Mouse (Mus musculus) embryonic facial prominence, embryonic 12.5 days (tissue): ENCODE data around the gene Pfkfb4. TPM values are rescaled to one million over a fixed set of nuclear protein-coding genes. Genes with fewer than 3 reads are reported as not detected.

Source experiments
- ATAC-seq: fragments of 200-750 bp; cut with Nextera tagmentation; 2 replicates; pipeline ENCODE4 v1.8.0; 2017; ENCODE audit not compliant: insufficient number of reproducible peaks, insufficient read depth, low FRiP score, low TSS enrichment
- H3K27ac ChIP-seq: fragments of 300-500 bp; sonication (generic); 2 replicates; pipeline ENCODE4 v1.5.1; 2016; ENCODE audit warnings: mild to moderate bottlenecking
- H3K27me3 ChIP-seq: fragments of 300-500 bp; sonication (generic); 2 replicates; pipeline ENCODE4 v1.6.1; 2016; ENCODE audit warnings: mild to moderate bottlenecking, moderate library complexity
- H3K36me3 ChIP-seq: fragments of 300-500 bp; sonication (generic); 2 replicates; pipeline ENCODE4 v1.6.1; 2016; ENCODE audit warnings: mild to moderate bottlenecking
- H3K4me1 ChIP-seq: fragments of 300-500 bp; sonication (generic); 2 replicates; pipeline ENCODE4 v1.6.1; 2016
- H3K4me2 ChIP-seq: fragments of 300-500 bp; sonication (generic); replicated peaks from 2 replicates; pipeline ENCODE4 v1.6.1; 2016; ENCODE audit warnings: mild to moderate bottlenecking, moderate library complexity
- H3K4me3 ChIP-seq: fragments of 300-500 bp; sonication (generic); 2 replicates; pipeline ENCODE4 v1.5.1; 2016; ENCODE audit warnings: mild to moderate bottlenecking
- H3K9ac ChIP-seq: fragments of 300-500 bp; sonication (generic); 2 replicates; pipeline ENCODE4 v1.6.1; 2016; ENCODE audit warnings: mild to moderate bottlenecking, moderate library complexity
- H3K9me3 ChIP-seq: fragments of 300-500 bp; sonication (generic); 2 replicates; pipeline ENCODE4 v1.6.1; 2016; ENCODE audit warnings: mild to moderate bottlenecking, moderate library complexity
- WGBS: fragments of 180-500 bp; shearing (Covaris S2); methylation state at CpG from one replicate; pipeline ENCODE4 v1.1.7; 2016; 5-methylcytosine and 5-hydroxymethylcytosine counted together
- polyA plus RNA-seq: library from polyadenylated mRNA; unstranded; fragments of >200 nt; fragmentation: Nextera tagmentation; extraction: Ambion mirVana; gene quantifications from 2 replicates; pipeline ENCODE4 v1.2.1, GENCODE M21; 2016

Gene Pfkfb4
- polyA plus RNA-seq, 1 experiment from 2014 or later, result 16.5 TPM

DNA sequence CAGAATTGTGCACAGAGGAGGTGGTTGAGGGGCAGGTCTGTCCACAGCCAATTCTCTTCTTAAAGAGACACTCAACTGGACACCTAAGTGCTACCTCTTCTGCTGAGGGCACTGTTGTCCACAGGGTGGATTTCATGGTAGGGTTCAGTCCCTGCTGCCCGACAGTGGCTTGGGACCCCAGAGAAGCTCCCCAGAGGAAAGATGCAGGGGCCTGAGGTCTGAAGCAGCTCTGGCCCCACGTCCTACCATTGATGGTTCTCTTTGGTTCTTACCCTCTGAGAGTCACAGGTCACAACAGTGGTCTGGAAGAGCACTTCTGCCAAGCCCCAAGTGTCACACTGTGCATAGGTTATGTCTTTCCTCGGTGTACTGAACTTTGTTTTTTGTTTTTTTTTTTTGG lies 61.8 kb downstream of the Pfkfb4 start:
- Histone ChIP-seq H3K27me3 (no peaks in the 10 kb centered on the region), H3K27ac (no peak overlapping the region), H3K36me3 (peaks cover 43% of the 10 kb centered on the region), H3K4me1 (peaks cover 12% of the 10 kb centered on the region), H3K9me3 (no peaks in the 10 kb centered on the region), H3K9ac (no peak overlapping the region), H3K4me2 (no peak overlapping the region), H3K4me3 (no peak overlapping the region)
- ATAC-seq, result no peak
- WGBS, result 77% methylated on average over 3 of the region's 3 CpGs

DNA sequence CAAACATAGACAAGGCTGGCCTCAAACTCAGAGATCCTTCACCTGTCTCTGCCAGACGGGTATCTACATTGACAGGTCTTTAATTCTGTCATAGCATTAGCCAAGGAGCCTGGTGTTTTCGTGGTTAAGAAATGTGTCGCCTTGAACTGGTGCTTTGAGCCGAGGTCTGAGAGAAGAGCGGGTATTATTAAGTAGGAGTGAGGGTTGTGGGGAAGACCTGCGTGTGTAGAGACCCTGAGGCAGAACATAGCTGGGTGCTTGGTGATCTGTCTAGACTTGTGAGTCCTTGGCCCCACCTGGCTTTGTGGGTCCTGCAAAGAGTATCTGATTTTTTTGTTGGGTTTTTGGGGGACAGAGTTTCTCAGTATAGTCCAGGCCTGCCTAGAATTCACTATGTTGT lies 62.3 kb downstream of the Pfkfb4 start:
- Histone ChIP-seq H3K9ac (no peak overlapping the region), H3K27ac (peak overlapping the region; percentile 36; the same call in 1 of the 2 replicates), H3K4me1 (peaks cover 16% of the 10 kb centered on the region), H3K4me2 (no peak overlapping the region), H3K27me3 (no peaks in the 10 kb centered on the region), H3K4me3 (no peak overlapping the region), H3K9me3 (no peaks in the 10 kb centered on the region), H3K36me3 (peaks cover 45% of the 10 kb centered on the region)
- 70% methylated on average over 6 of the region's 6 CpGs for WGBS
- ATAC-seq, result no peak

GRCm38 (mm10) chr9:109054712-109055111 lies 63.1 kb downstream of the Pfkfb4 start:
- peak overlapping the region; percentile 22 for H3K4me3 ChIP-seq
- peaks cover 22% of the 10 kb centered on the region for H3K4me1 ChIP-seq
- ATAC-seq, result peak; percentile 62
- H3K9me3 ChIP-seq, result no peaks in the 10 kb centered on the region
- peak overlapping the region; percentile 42 for H3K4me2 ChIP-seq
- WGBS, result 8% methylated on average over 6 of the region's 7 CpGs
- peak overlapping the region; percentile 36; the same call in 1 of the 2 replicates for H3K9ac ChIP-seq
- H3K36me3 ChIP-seq, result peaks cover 45% of the 10 kb centered on the region
- H3K27ac ChIP-seq, result peak overlapping the region; percentile 84
- H3K27me3 ChIP-seq, result no peaks in the 10 kb centered on the region

DNA sequence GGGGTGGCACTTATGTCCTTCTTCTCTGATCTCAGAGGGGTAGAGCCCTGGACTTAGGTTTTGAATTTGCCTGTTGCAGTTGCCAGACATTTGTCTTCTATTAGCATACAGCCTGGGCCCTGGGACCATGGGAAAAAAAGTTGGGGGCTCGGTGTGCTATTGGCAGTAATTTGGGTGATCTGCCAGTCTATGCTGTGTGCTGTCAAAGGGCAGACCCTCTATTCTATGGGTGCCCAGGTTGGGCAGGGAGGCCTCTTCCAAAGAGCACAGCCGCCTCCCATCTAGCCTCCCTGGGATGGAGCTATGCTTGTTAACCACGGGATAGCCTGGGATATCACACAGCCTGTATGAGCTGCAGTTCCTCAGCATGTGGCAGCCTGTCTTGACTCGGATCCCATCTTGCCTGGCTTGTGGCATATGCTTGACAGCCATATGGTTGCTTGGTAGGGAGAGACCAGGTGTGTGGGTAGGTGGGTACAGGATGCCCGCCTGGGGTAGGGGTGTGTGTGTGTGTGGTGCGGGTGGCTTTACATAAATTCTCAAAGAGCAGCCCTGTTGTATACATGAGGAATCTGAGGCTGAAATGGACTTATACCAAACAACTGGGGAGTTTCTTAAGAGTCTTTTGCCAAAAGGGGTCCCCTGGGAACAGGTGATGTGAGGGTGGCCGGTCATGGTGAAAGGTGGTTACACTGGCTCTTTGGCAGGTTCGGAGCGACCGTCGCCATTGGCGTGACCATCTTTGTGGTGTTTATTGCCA lies 63.9 kb downstream of the Pfkfb4 start:
- peak overlapping the region; percentile 84 for H3K27ac ChIP-seq
- ATAC-seq, result no peak
- peaks cover 22% of the 10 kb centered on the region for H3K4me1 ChIP-seq
- H3K4me2 ChIP-seq, result peak overlapping the region; percentile 42
- no peaks in the 10 kb centered on the region for H3K9me3 ChIP-seq
- peaks cover 49% of the 10 kb centered on the region for H3K36me3 ChIP-seq
- peak overlapping the region; percentile 22 for H3K4me3 ChIP-seq
- 90% methylated on average over 12 of the region's 12 CpGs for WGBS
- H3K27me3 ChIP-seq, result no peaks in the 10 kb centered on the region
- H3K9ac ChIP-seq, result no peak overlapping the region

DNA sequence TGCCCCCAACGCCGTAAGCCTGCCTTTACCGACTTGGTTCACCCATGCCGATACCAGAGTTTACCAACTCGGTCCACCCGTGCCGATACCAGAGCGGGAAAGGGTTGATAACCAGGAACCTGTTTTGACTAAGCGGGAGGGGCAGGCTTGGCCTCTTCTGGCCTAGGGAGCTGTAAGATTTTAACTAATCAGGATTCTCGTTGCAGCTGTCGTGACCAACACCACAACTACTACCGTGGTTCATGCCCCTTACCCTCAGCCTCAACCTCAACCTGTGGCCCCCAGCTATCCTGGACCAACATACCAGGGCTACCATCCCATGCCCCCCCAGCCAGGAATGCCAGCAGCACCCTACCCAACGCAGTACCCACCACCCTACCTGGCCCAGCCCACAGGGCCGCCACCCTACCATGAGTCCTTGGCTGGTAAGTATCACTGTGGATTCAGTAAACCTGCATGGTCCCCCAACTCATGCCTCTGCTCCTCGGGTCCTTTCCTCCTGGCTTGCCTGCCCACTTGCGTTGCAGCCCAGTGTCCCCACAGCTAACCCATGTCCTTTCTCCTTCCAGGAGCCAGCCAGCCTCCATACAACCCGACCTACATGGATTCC lies 64.6 kb downstream of the Pfkfb4 start:
- Histone ChIP-seq H3K4me2 (no peak overlapping the region), H3K36me3 (peaks cover 55% of the 10 kb centered on the region), H3K27me3 (no peaks in the 10 kb centered on the region), H3K4me1 (peaks cover 22% of the 10 kb centered on the region), H3K9me3 (no peaks in the 10 kb centered on the region), H3K4me3 (no peak overlapping the region), H3K27ac (no peak overlapping the region), H3K9ac (no peak overlapping the region)
- 93% methylated on average over 17 of the region's 17 CpGs for WGBS
- ATAC-seq, result no peak

- WGBS, result 84% methylated on average over 4 of the region's 4 CpGs
- Histone ChIP-seq H3K9me3 (no peaks in the 10 kb centered on the region), H3K4me1 (peaks cover 22% of the 10 kb centered on the region), H3K4me3 (no peak overlapping the region), H3K27ac (no peak overlapping the region), H3K27me3 (no peaks in the 10 kb centered on the region), H3K36me3 (peaks cover 58% of the 10 kb centered on the region), H3K4me2 (no peak overlapping the region), H3K9ac (no peak overlapping the region)
- no peak for ATAC-seq
Observed at GRCm38 (mm10) chr9:109056916-109057315, 65.3 kb downstream of the Pfkfb4 start.

GRCm38 (mm10) chr9:109057543-109057942 lies 66.0 kb downstream of the Pfkfb4 start:
- Histone ChIP-seq H3K4me3 (no peak overlapping the region), H3K27ac (no peak overlapping the region), H3K27me3 (no peaks in the 10 kb centered on the region), H3K9ac (no peak overlapping the region), H3K4me2 (no peak overlapping the region), H3K36me3 (peaks cover 56% of the 10 kb centered on the region), H3K9me3 (no peaks in the 10 kb centered on the region), H3K4me1 (peaks cover 22% of the 10 kb centered on the region)
- no peak for ATAC-seq
- 97% methylated on average over 5 of the region's 5 CpGs for WGBS

DNA sequence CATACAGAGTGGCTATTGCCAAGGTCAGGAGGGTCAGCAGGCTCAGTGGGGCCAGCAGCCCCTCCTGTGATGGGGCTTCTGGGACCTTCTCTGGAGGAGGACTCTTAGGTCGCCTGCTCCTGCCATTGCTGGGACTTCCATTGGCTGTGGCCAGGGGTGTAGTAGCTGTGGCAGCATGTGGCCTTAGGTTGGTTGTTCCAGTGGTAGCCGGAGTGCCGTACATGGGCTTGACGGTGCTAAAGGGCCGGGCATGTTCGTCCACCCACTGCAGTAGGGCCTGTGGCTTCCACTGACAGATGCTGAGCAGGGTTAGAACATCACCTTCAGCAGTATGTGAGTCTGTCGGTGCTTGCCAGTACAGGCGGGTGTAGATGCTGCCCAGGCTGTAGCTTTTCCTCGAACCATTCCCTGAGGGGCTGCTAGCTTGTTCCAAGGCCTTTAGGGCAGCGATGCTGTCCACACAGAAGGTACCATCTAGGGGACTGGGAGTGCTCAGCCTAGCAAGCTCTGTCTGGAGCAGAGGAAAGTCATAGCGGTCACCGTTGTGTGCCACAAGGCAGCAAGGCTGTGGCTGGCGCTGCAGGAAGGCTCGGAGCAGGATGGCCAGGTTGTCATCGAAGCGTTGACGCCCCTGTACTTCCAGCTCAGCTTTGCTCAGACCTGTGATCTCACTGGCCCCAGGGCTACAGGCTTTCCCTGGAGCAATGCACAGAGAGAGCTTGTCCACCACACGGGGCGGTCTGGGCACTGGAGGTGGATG lies 66.6 kb downstream of the Pfkfb4 start:
- no peak for ATAC-seq
- WGBS, result 88% methylated on average over 19 of the region's 19 CpGs
- H3K4me2 ChIP-seq, result peak overlapping the region; percentile 49; the same call in 1 of the 2 replicates
- H3K9me3 ChIP-seq, result no peaks in the 10 kb centered on the region
- H3K27me3 ChIP-seq, result no peaks in the 10 kb centered on the region
- H3K4me3 ChIP-seq, result no peak overlapping the region
- peak overlapping the region; percentile 51; the same call in 1 of the 2 replicates for H3K9ac ChIP-seq
- H3K36me3 ChIP-seq, result peaks cover 58% of the 10 kb centered on the region
- H3K27ac ChIP-seq, result peak overlapping the region; percentile 85
- peaks cover 22% of the 10 kb centered on the region for H3K4me1 ChIP-seq

DNA sequence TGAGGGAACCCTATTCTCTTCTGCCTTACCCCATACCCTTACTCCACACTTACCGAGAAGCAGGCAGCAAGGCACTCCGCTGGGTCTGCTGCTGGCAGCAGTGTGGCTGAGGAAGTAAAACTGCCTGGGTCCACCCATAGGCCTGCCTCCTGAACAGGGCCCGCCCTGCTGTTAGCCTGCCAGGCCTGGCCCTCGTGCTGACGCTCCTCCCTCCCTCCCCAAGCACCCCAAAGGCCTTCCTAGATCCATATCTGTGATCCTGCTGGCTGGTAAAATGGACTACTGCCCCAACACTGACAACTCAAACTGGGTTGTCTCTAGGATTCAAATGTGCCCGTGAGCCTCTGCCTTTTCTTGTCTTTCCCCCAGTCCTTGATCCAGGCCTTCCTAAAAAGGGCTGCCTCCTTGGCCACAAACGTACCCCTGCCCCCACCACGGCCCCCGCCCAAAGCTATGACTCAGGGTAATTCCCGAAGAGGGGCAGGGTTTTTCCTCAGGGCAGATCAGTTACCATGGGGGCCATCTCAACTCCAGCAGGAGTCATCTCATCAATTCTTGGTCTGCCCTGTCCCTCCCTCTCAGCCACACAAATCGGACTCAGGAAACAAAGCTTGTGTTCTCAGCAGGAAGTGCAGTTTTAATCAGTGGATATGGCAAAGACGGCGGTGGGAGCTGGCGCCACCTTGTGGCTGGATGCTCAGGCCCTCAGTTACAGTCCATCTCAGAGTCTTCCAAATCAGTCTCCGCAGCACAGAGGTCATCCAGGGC lies 67.7 kb downstream of the Pfkfb4 start, which contains the start of gene Trex1:
TSS of gene Trex1 (minus strand) at position 599 of the 768 bp plus-strand sequence.
- WGBS, result 18% methylated on average over 15 of the region's 15 CpGs
- peaks cover 21% of the 10 kb centered on the region for H3K4me1 ChIP-seq
- H3K9me3 ChIP-seq, result no peaks in the 10 kb centered on the region
- H3K4me3 ChIP-seq, result peak within 1 kb of the TSS; percentile 33
- no peaks in the 10 kb centered on the region for H3K27me3 ChIP-seq
- peak within 1 kb of the TSS; percentile 85 for H3K27ac ChIP-seq
- peak within 1 kb of the TSS; percentile 49 for H3K4me2 ChIP-seq
- peak; percentile 78 for ATAC-seq
- peak within 1 kb of the TSS; percentile 51 for H3K9ac ChIP-seq
- peaks cover 66% of the 10 kb centered on the region for H3K36me3 ChIP-seq

GRCm38 (mm10) chr9:109060184-109060897 lies 68.8 kb downstream of the Pfkfb4 start:
- H3K27me3 ChIP-seq, result no peaks in the 10 kb centered on the region
- H3K4me3 ChIP-seq, result no peak overlapping the region
- H3K9me3 ChIP-seq, result no peaks in the 10 kb centered on the region
- H3K4me1 ChIP-seq, result peaks cover 12% of the 10 kb centered on the region
- 88% methylated on average over 16 of the region's 16 CpGs for WGBS
- H3K4me2 ChIP-seq, result no peak overlapping the region
- no peak for ATAC-seq
- H3K9ac ChIP-seq, result no peak overlapping the region
- peaks cover 76% of the 10 kb centered on the region for H3K36me3 ChIP-seq
- H3K27ac ChIP-seq, result no peak overlapping the region
